Mouse (Mus musculus): ENCODE results near the gene Htr5a. TPM values are rescaled to one million over a fixed set of nuclear protein-coding genes. Genes with fewer than 3 reads are reported as not detected.
A peak's percentile ranks its signal among the peaks of the same experiment; 100 is the strongest.

Htr5a gene
- total RNA-seq (2021): 1 to 10 TPM; 7.9 to 8.1 TPM
- long read RNA-seq, experiment 1, full-length matches to known transcripts: 7 of 9 reads
- long read RNA-seq, experiment 1, partial matches to known transcripts: 0 of 9 reads
- long read RNA-seq, experiment 1, other reads (novel, unspliced or antisense): 2 of 9 reads
- long read RNA-seq, experiment 2, full-length matches to known transcripts: 10 of 13 reads
- long read RNA-seq, experiment 2, partial matches to known transcripts: 0 of 13 reads
- long read RNA-seq, experiment 2, other reads (novel, unspliced or antisense): 3 of 13 reads

- peak in 1 of 2 experiments; percentile 62 for DNase-seq (ENCODE audit: low spot score in 2 of 2)
- peak within 1 kb of the TSS; percentile 86 for H3K27ac ChIP-seq
- TF ChIP-seq CTCF (conservative IDR thresholded peaks at IDR 0.05): no peak
- H3K4me3 ChIP-seq: peak within 1 kb of the TSS; percentile 76
These were observed at the start of gene Htr5a for GRCm38 (mm10) chr5:27841701-27842295. Gene Htr5a, plus strand, starts transcription at chr5:27842149.

GRCm38 (mm10) chr5:27792173-27792470 is 49.8 kb upstream of the Htr5a start:
- Histone ChIP-seq H3K27ac (peak overlapping the region; percentile 100), H3K4me3 (peak overlapping the region; percentile 58)
- no peak for DNase-seq (ENCODE audit: low spot score in 2 of 2)
- TF ChIP-seq CTCF (conservative IDR thresholded peaks at IDR 0.05): no peak

GRCm38 (mm10) chr5:27792531-27793205 is 49.3 kb upstream of the Htr5a start:
- TF ChIP-seq CTCF (conservative IDR thresholded peaks at IDR 0.05): no peak
- DNase-seq (ENCODE audit: low spot score in 2 of 2): no peak
- H3K27ac ChIP-seq: no peak overlapping the region
- peak overlapping the region; percentile 58; the same call in 1 of the 2 replicates for H3K4me3 ChIP-seq

GRCm38 (mm10) chr5:27793923-27794322 is 48.0 kb upstream of the Htr5a start:
- Histone ChIP-seq H3K4me3 (no peak overlapping the region), H3K27ac (no peak overlapping the region)
- peak; percentile 60 to 70 for DNase-seq (ENCODE audit: low spot score in 2 of 2)
- TF ChIP-seq CTCF (conservative IDR thresholded peaks at IDR 0.05): peak; percentile 88

GRCm38 (mm10) chr5:27814282-27814681 is 27.7 kb upstream of the Htr5a start:
- no peak for DNase-seq (ENCODE audit: low spot score in 2 of 2)

GRCm38 (mm10) chr5:27818840-27819672 is 22.9 kb upstream of the Htr5a start:
- no peak for TF ChIP-seq CTCF (conservative IDR thresholded peaks at IDR 0.05)
- Histone ChIP-seq H3K27ac (no peak overlapping the region), H3K4me3 (no peak overlapping the region)
- no peak for DNase-seq (ENCODE audit: low spot score in 2 of 2)

More at GRCm38 (mm10) chr5:27814282-27814681, 27.7 kb upstream of the Htr5a start:
- Histone ChIP-seq H3K4me3 (no peak overlapping the region), H3K27ac (no peak overlapping the region)
- no peak for TF ChIP-seq CTCF (conservative IDR thresholded peaks at IDR 0.05)

- Histone ChIP-seq H3K27ac (no peak overlapping the region), H3K4me3 (no peak overlapping the region)
- peak in 1 of 2 experiments; percentile 3 for DNase-seq (ENCODE audit: low spot score in 2 of 2)
- TF ChIP-seq CTCF (conservative IDR thresholded peaks at IDR 0.05): no peak
These were observed 20.8 kb upstream of the Htr5a start for GRCm38 (mm10) chr5:27821161-27821560.

GRCm38 (mm10) chr5:27827971-27828370 is 14.0 kb upstream of the Htr5a start:
- DNase-seq (ENCODE audit: low spot score in 2 of 2): no peak

GRCm38 (mm10) chr5:27835096-27835495 is 6.9 kb upstream of the Htr5a start:
- no peak overlapping the region for H3K4me3 ChIP-seq
- no peak for DNase-seq (ENCODE audit: low spot score in 2 of 2)
- H3K27ac ChIP-seq: no peak overlapping the region
- no peak for TF ChIP-seq CTCF (conservative IDR thresholded peaks at IDR 0.05)

More at GRCm38 (mm10) chr5:27827971-27828370, 14.0 kb upstream of the Htr5a start:
- Histone ChIP-seq H3K27ac (no peak overlapping the region), H3K4me3 (no peak overlapping the region)
- no peak for TF ChIP-seq CTCF (conservative IDR thresholded peaks at IDR 0.05)

GRCm38 (mm10) chr5:27838061-27838460 is 3.9 kb upstream of the Htr5a start:
- DNase-seq (ENCODE audit: low spot score in 2 of 2): no peak
- no peak for TF ChIP-seq CTCF (conservative IDR thresholded peaks at IDR 0.05)
- Histone ChIP-seq H3K27ac (no peak overlapping the region), H3K4me3 (no peak overlapping the region)

GRCm38 (mm10) chr5:27842671-27843320 is 847 bp downstream of the Htr5a start:
- 0 out of 2 replicates have a peak, but pooled peaks have one; percentile 7 for TF ChIP-seq CTCF (conservative IDR thresholded peaks at IDR 0.05)
- peak overlapping the region; percentile 76 for H3K4me3 ChIP-seq
- DNase-seq (ENCODE audit: low spot score in 2 of 2): no peak
- peak overlapping the region; percentile 86 for H3K27ac ChIP-seq

- TF ChIP-seq CTCF (conservative IDR thresholded peaks at IDR 0.05): no peak
- H3K4me3 ChIP-seq: no peak overlapping the region
- no peak for DNase-seq (ENCODE audit: low spot score in 2 of 2)
- no peak overlapping the region for H3K27ac ChIP-seq
These were observed 5.0 kb downstream of the Htr5a start for GRCm38 (mm10) chr5:27846979-27847378.

Measured in layer of hippocampus, adult 2 months (tissue).